Mouse (Mus musculus) liver, postnatal 0 days (tissue): ENCODE data around the gene Dlk1. TPM values are rescaled to one million over a fixed set of nuclear protein-coding genes. Genes with fewer than 3 reads are reported as not detected.
A peak's percentile ranks its signal among the peaks of the same experiment; 100 is the strongest.

Experiments used
- ATAC-seq: fragments of 200-750 bp; cut with Nextera tagmentation; 2 replicates; pipeline ENCODE4 v1.8.0; 2017; ENCODE audit warnings: mild to moderate bottlenecking, moderate library complexity
- DNase-seq: peaks from one replicate; pipeline ENCODE4 v3.0.0-alpha.2; 2016
- H3K27ac ChIP-seq: fragments of 300-500 bp; sonication (generic); 2 replicates; pipeline ENCODE4 v1.5.1; 2014; ENCODE audit warnings: antibody characterized with exemption, moderate library complexity, mild to moderate bottlenecking, low read depth
- H3K27me3 ChIP-seq: fragments of 300-500 bp; sonication (generic); 2 replicates; pipeline ENCODE4 v1.6.1; 2014; ENCODE audit warnings: low read length, control low read depth, mixed read lengths; ENCODE audit not compliant: insufficient read depth
- H3K36me3 ChIP-seq: fragments of 300-500 bp; sonication (generic); replicated peaks from 2 replicates; pipeline ENCODE4 v1.6.1; 2014; ENCODE audit warnings: mild to moderate bottlenecking, control low read depth, low read length, moderate library complexity, mixed read lengths; ENCODE audit not compliant: insufficient read depth
- H3K4me1 ChIP-seq: fragments of 300-500 bp; sonication (generic); 2 replicates; pipeline ENCODE4 v1.6.1; 2014; ENCODE audit warnings: antibody characterized with exemption, mild to moderate bottlenecking, control low read depth; ENCODE audit not compliant: insufficient read depth
- H3K4me2 ChIP-seq: fragments of 300-500 bp; sonication (generic); 2 replicates; pipeline ENCODE4 v1.6.1; 2014; ENCODE audit warnings: low read depth, mild to moderate bottlenecking, low read length, moderate library complexity, mixed read lengths
- H3K4me3 ChIP-seq: fragments of 300-500 bp; sonication (generic); 2 replicates; pipeline ENCODE4 v1.5.1; 2014; ENCODE audit warnings: low read depth, low read length
- H3K9ac ChIP-seq: fragments of 300-500 bp; sonication (generic); replicated peaks from 2 replicates; pipeline ENCODE4 v1.6.1; 2014; ENCODE audit warnings: mild to moderate bottlenecking, moderate library complexity
- H3K9me3 ChIP-seq: fragments of 300-500 bp; sonication (generic); 2 replicates; pipeline ENCODE4 v1.6.1; 2016; ENCODE audit warnings: mild to moderate bottlenecking, control low read depth, low read length, mixed read lengths
- CTCF ChIP-seq: sonication (generic); IDR thresholded peaks from 2 replicates; pipeline ENCODE4 v1.5.1; 2016; ENCODE audit warnings: antibody characterized with exemption, low read depth
- EP300 ChIP-seq: IDR thresholded peaks from 2 replicates; pipeline ENCODE4 v1.6.1; 2016; ENCODE audit warnings: antibody characterized with exemption, low read depth, mild to moderate bottlenecking
- whole genome bisulfite sequencing: fragments of 180-500 bp; shearing (Covaris S2); extraction: QIAGEN DNeasy Blood & Tissue Kit; methylation state at CpG from one replicate; pipeline ENCODE4 v1.1.7; 2014; ENCODE audit not compliant: insufficient replicate concordance; 5-methylcytosine and 5-hydroxymethylcytosine counted together
- polyA plus RNA-seq: library from polyadenylated mRNA; unstranded; fragments of >200 nt; fragmentation: Nextera tagmentation; extraction: Ambion mirVana; gene quantifications from 2 replicates; pipeline ENCODE4 v1.2.1, GENCODE M21; 2015

The Dlk1 gene
- polyA plus RNA-seq, 1 experiment from 2014 or later = 50.7 TPM

GRCm38 (mm10) chr12:109436852-109437251, 15.8 kb upstream of the Dlk1 start:
- Histone ChIP-seq H3K9me3 (no peaks in the 10 kb centered on the region), H3K9ac (no peak overlapping the region), H3K4me2 (0 out of 2 replicates have a peak overlapping the region, but pooled peaks have one; percentile 7), H3K27ac (peak overlapping the region; percentile 62), H3K36me3 (no peaks in the 10 kb centered on the region), H3K4me3 (no peak overlapping the region), H3K4me1 (peaks cover 36% of the 10 kb centered on the region), H3K27me3 (no peaks in the 10 kb centered on the region)
- TF ChIP-seq EP300 = no peak
- 9% methylated on average over 12 of the region's 12 CpGs for WGBS
- ATAC-seq = peak; percentile 3; the same call in 1 of the 2 replicates
- no peak for DNase-seq

- peak; percentile 54 for ATAC-seq
- 3% methylated on average over 25 of the region's 25 CpGs for WGBS
- Histone ChIP-seq H3K36me3 (no peaks in the 10 kb centered on the region), H3K4me1 (peaks cover 36% of the 10 kb centered on the region), H3K27me3 (no peaks in the 10 kb centered on the region), H3K27ac (peak overlapping the region; percentile 62), H3K9me3 (no peaks in the 10 kb centered on the region), H3K9ac (0 out of 2 replicates have a peak overlapping the region, but pooled peaks have one; percentile 1), H3K4me2 (peak overlapping the region; percentile 68), H3K4me3 (peak overlapping the region; percentile 31)
- peak; percentile 89 for DNase-seq
- TF ChIP-seq EP300 (peak; percentile 44; the same call in 1 of the 2 replicates), CTCF (peak; percentile 93)
These were observed 14.9 kb upstream of the Dlk1 start for GRCm38 (mm10) chr12:109437559-109438350.

GRCm38 (mm10) chr12:109438383-109438782, 14.2 kb upstream of the Dlk1 start:
- H3K4me1 ChIP-seq = peaks cover 36% of the 10 kb centered on the region
- ATAC-seq (no peak), DNase-seq (no peak)
- no peak overlapping the region for H3K4me3 ChIP-seq
- peak overlapping the region; percentile 68; the same call in 1 of the 2 replicates for H3K4me2 ChIP-seq
- H3K27me3 ChIP-seq = no peaks in the 10 kb centered on the region
- no peak overlapping the region for H3K9ac ChIP-seq
- TF ChIP-seq EP300 (no peak), CTCF (no peak)
- H3K9me3 ChIP-seq = no peaks in the 10 kb centered on the region
- H3K36me3 ChIP-seq = no peaks in the 10 kb centered on the region
- H3K27ac ChIP-seq = no peak overlapping the region
- WGBS = 49% methylated on average over 6 of the region's 6 CpGs

- H3K27me3 ChIP-seq = no peaks in the 10 kb centered on the region
- no peak overlapping the region for H3K9ac ChIP-seq
- 45% methylated on average over 6 of the region's 6 CpGs for WGBS
- no peak for DNase-seq
- H3K4me1 ChIP-seq = peaks cover 36% of the 10 kb centered on the region
- no peak overlapping the region for H3K27ac ChIP-seq
- H3K36me3 ChIP-seq = no peaks in the 10 kb centered on the region
- ATAC-seq = no peak
- no peak overlapping the region for H3K4me3 ChIP-seq
- no peaks in the 10 kb centered on the region for H3K9me3 ChIP-seq
- no peak overlapping the region for H3K4me2 ChIP-seq
- TF ChIP-seq EP300 (no peak), CTCF (no peak)
These were observed 12.6 kb upstream of the Dlk1 start for GRCm38 (mm10) chr12:109439974-109440373.

GRCm38 (mm10) chr12:109441366-109441765, 11.3 kb upstream of the Dlk1 start:
- H3K9me3 ChIP-seq = no peaks in the 10 kb centered on the region
- H3K27ac ChIP-seq = peak overlapping the region; percentile 35; the same call in 1 of the 2 replicates
- peaks cover 34% of the 10 kb centered on the region for H3K4me1 ChIP-seq
- H3K27me3 ChIP-seq = no peaks in the 10 kb centered on the region
- H3K36me3 ChIP-seq = no peaks in the 10 kb centered on the region
- TF ChIP-seq EP300 = no peak
- TF ChIP-seq CTCF = no peak
- DNase-seq (peak; percentile 71), ATAC-seq (peak; percentile 29; the same call in 1 of the 2 replicates)
- H3K4me3 ChIP-seq = no peak overlapping the region
- H3K9ac ChIP-seq = no peak overlapping the region
- WGBS = 13% methylated on average over 6 of the region's 6 CpGs
- H3K4me2 ChIP-seq = no peak overlapping the region

GRCm38 (mm10) chr12:109442115-109442514, 10.5 kb upstream of the Dlk1 start:
- Histone ChIP-seq H3K27ac (no peak overlapping the region), H3K4me2 (no peak overlapping the region), H3K4me1 (peaks cover 35% of the 10 kb centered on the region), H3K36me3 (no peaks in the 10 kb centered on the region), H3K9ac (no peak overlapping the region), H3K4me3 (no peak overlapping the region), H3K27me3 (0 out of 2 replicates have a peak, but pooled peaks cover 2% of the 10 kb centered on the region), H3K9me3 (no peaks in the 10 kb centered on the region)
- ATAC-seq (no peak), DNase-seq (no peak)
- WGBS = 58% methylated on average over 13 of the region's 13 CpGs
- no peak for TF ChIP-seq EP300
- TF ChIP-seq CTCF = no peak
